Comparison of ENCODE assay signal across 9 mouse cellular contexts in genomic region chr4:68954322-68954901, GRCm38 (mm10). TPM values are rescaled to one million over a fixed set of nuclear protein-coding genes. Genes with fewer than 3 reads are reported as not detected.
DNase-seq lines count a peak whose midpoint lies in the region; ATAC-seq and TF ChIP-seq lines count a peak whose summit lies in the region.
"Had no signal": no experiment of that assay in that cellular context is flagged by ENCODE, and none has a peak within 500 bp of the region (broad histone marks: within the 10 kb centered on the region; RNA-seq: fewer than 3 reads in every experiment).

TSS of gene Brinp1 (minus strand) at chr4:68954397.

- peak within 1 kb of the TSS; percentile 37 for H3K4me3 ChIP-seq in gastrocnemius, adult 2 months
- H3K4me3 ChIP-seq in embryonic facial prominence, embryonic 14.5 days (ENCODE audit: low read depth, low read length) = peak within 1 kb of the TSS; percentile 55
- peak within 1 kb of the TSS; percentile 60 for H3K4me3 ChIP-seq in hindbrain, embryonic 16.5 days (ENCODE audit: low read length)
- peak within 1 kb of the TSS; percentile 53 for H3K4me3 ChIP-seq in limb, embryonic 12.5 days (replicated peaks)
- peak within 1 kb of the TSS; percentile 68 for H3K4me3 ChIP-seq in midbrain, embryonic 15.5 days
- H3K4me3 ChIP-seq: heart, adult 2 months had no signal

- peak within 1 kb of the TSS; percentile 88 for H3K4me2 ChIP-seq in embryonic facial prominence, embryonic 14.5 days (ENCODE audit: low read depth, low read length)
- peak within 1 kb of the TSS; percentile 70 for H3K4me2 ChIP-seq in hindbrain, embryonic 16.5 days (ENCODE audit: low read length)
- H3K4me2 ChIP-seq in limb, embryonic 12.5 days = peak within 1 kb of the TSS; percentile 83
- H3K4me2 ChIP-seq in midbrain, embryonic 15.5 days = peak within 1 kb of the TSS; percentile 67

- H3K4me1 ChIP-seq in embryonic facial prominence, embryonic 14.5 days (ENCODE audit: control insufficient read depth, insufficient read depth, low read length) = peaks cover 5% of the 10 kb centered on the region
- H3K4me1 ChIP-seq in hindbrain, embryonic 16.5 days (ENCODE audit: control insufficient read depth, insufficient read depth, low read depth, low read length) = peaks cover 5% of the 10 kb centered on the region
- peaks cover 13% of the 10 kb centered on the region; the same call in 1 of the 2 replicates for H3K4me1 ChIP-seq in limb, embryonic 12.5 days (replicated peaks)
- peaks cover 17% of the 10 kb centered on the region for H3K4me1 ChIP-seq in midbrain, embryonic 15.5 days

- peak within 1 kb of the TSS; percentile 55 for H3K9ac ChIP-seq in embryonic facial prominence, embryonic 14.5 days (ENCODE audit: low read depth, low read length)
- H3K9ac ChIP-seq in hindbrain, embryonic 16.5 days (ENCODE audit: low read depth, low read length) = peak within 1 kb of the TSS; percentile 77
- H3K9ac ChIP-seq in limb, embryonic 12.5 days (replicated peaks) = peak within 1 kb of the TSS; percentile 47
- H3K9ac ChIP-seq in midbrain, embryonic 15.5 days = peak within 1 kb of the TSS; percentile 75

- peaks cover 11% of the 10 kb centered on the region for H3K27me3 ChIP-seq in embryonic facial prominence, embryonic 14.5 days (replicated peaks; ENCODE audit: control insufficient read depth, insufficient read depth, low read length)
- H3K27me3 ChIP-seq in hindbrain, embryonic 16.5 days (replicated peaks; ENCODE audit: control insufficient read depth, insufficient read depth, low read length) = no peaks in the 10 kb centered on the region
- peaks cover 36% of the 10 kb centered on the region for H3K27me3 ChIP-seq in limb, embryonic 12.5 days
- H3K27me3 ChIP-seq in midbrain, embryonic 15.5 days (replicated peaks) = 0 out of 2 replicates have a peak, but pooled peaks cover 4% of the 10 kb centered on the region

- no peak within 1 kb of the TSS for H3K27ac ChIP-seq in gastrocnemius, adult 2 months
- H3K27ac ChIP-seq in embryonic facial prominence, embryonic 14.5 days (replicated peaks; ENCODE audit: low read depth, low read length) = no peak within 1 kb of the TSS
- H3K27ac ChIP-seq in hindbrain, embryonic 16.5 days (ENCODE audit: low read depth, low read length) = peak within 1 kb of the TSS; percentile 79
- H3K27ac ChIP-seq in limb, embryonic 12.5 days = no peak within 1 kb of the TSS
- peak within 1 kb of the TSS; percentile 80 for H3K27ac ChIP-seq in midbrain, embryonic 15.5 days
- H3K27ac ChIP-seq: heart, adult 2 months had no signal

- intact Hi-C loops in gastrocnemius, adult 2 months (cut with DNase I) = no loop called here

- under 1% methylated on average over 32 of the region's 33 CpGs for WGBS in embryonic facial prominence, embryonic 14.5 days
- under 1% methylated on average over 33 of the region's 33 CpGs for WGBS in hindbrain, embryonic 16.5 days
- WGBS in limb, embryonic 12.5 days = under 1% methylated on average over 33 of the region's 33 CpGs
- under 1% methylated on average over 30 of the region's 33 CpGs for WGBS in midbrain, embryonic 15.5 days

- no peaks in the 10 kb centered on the region for H3K36me3 ChIP-seq in embryonic facial prominence, embryonic 14.5 days (ENCODE audit: control insufficient read depth, insufficient read depth, low read length)
- H3K36me3 ChIP-seq in hindbrain, embryonic 16.5 days (ENCODE audit: control insufficient read depth, insufficient read depth, low read length) = no peaks in the 10 kb centered on the region
- H3K36me3 ChIP-seq in limb, embryonic 12.5 days = no peaks in the 10 kb centered on the region
- H3K36me3 ChIP-seq in midbrain, embryonic 15.5 days (replicated peaks) = no peaks in the 10 kb centered on the region

- H3K9me3 ChIP-seq in embryonic facial prominence, embryonic 14.5 days (ENCODE audit: control insufficient read depth, low read length) = no peaks in the 10 kb centered on the region
- no peaks in the 10 kb centered on the region for H3K9me3 ChIP-seq in hindbrain, embryonic 16.5 days (ENCODE audit: control insufficient read depth, low read length)
- no peaks in the 10 kb centered on the region for H3K9me3 ChIP-seq in limb, embryonic 12.5 days
- H3K9me3 ChIP-seq in midbrain, embryonic 15.5 days = no peaks in the 10 kb centered on the region

- peak; percentile 15 for DNase-seq in gastrocnemius, adult 2 months
- DNase-seq in gastrocnemius, adult 18-20 months (ENCODE audit: low spot score) = no peak
- DNase-seq in adrenal gland, postnatal 36 days = peak; percentile 23 to 24
- DNase-seq in embryonic facial prominence, embryonic 14.5 days (ENCODE audit: low spot score) = peak; percentile 91
- DNase-seq in testis, postnatal 10 days (ENCODE audit: low spot score) = peak; percentile 40

- ATAC-seq in embryonic facial prominence, embryonic 14.5 days (ENCODE audit: low read depth) = peak; percentile 91
- ATAC-seq in hindbrain, embryonic 16.5 days = peak; percentile 96
- ATAC-seq in limb, embryonic 12.5 days (ENCODE audit: insufficient number of reproducible peaks, insufficient read depth, low FRiP score, low TSS enrichment, low read depth) = peak; percentile 89
- ATAC-seq in midbrain, embryonic 15.5 days (replicated peaks) = peak; percentile 95

- TF ChIP-seq CTCF in gastrocnemius, adult 2 months (IDR thresholded peaks at IDR 0.05) = no peak

RNA-seq across cellular contexts. Expression of gene Brinp1, which starts in this region (rescaled TPM):
- not detected for total RNA-seq in gastrocnemius, adult 2 months (2021)
- not detected for total RNA-seq in gastrocnemius, adult 18-20 months (2021)
- 1 to 10 TPM in 1 of 2 experiments, under 1 TPM in 1; 0.86 to 1.3 TPM for total RNA-seq in adrenal gland, postnatal 36 days (2021)
- 13.2 and 16.4 TPM in 2 replicates for polyA plus RNA-seq in embryonic facial prominence, embryonic 14.5 days (2014; fragmentation: Nextera tagmentation; extraction: Ambion mirVana)
- polyA plus RNA-seq in hindbrain, embryonic 16.5 days (2015; fragmentation: Nextera tagmentation; extraction: Ambion mirVana) = 86.3 and 92.0 TPM in 2 replicates
- polyA plus RNA-seq in limb, embryonic 12.5 days (2016; fragmentation: Nextera tagmentation; extraction: Ambion mirVana) = 7.6 and 8.4 TPM in 2 replicates
- polyA plus RNA-seq in midbrain, embryonic 15.5 days (2015; fragmentation: Nextera tagmentation; extraction: Ambion mirVana) = 54.6 and 59.2 TPM in 2 replicates

Comparison
In these comparisons a context has a peak if more than half of its experiments do, and no peak if none do; other contexts are left out.
1. Peak in DNase-seq and H3K4me3 ChIP-seq in gastrocnemius, adult 2 months; RNA of the gene not detected or under 1 TPM.
2. H3K27ac ChIP-seq: peak in hindbrain, embryonic 16.5 days (single experiment) and midbrain, embryonic 15.5 days (single experiment); none in gastrocnemius, adult 2 months (single experiment), embryonic facial prominence, embryonic 14.5 days (single experiment) and limb, embryonic 12.5 days (single experiment).
3. Peak in every context shown above with its lines, with median percentiles within 50 percentile points of each other: H3K4me3 ChIP-seq, ATAC-seq, H3K4me2 ChIP-seq and H3K9ac ChIP-seq.